ENCODE assay signal across 29 mouse cellular contexts in the genomic region with DNA sequence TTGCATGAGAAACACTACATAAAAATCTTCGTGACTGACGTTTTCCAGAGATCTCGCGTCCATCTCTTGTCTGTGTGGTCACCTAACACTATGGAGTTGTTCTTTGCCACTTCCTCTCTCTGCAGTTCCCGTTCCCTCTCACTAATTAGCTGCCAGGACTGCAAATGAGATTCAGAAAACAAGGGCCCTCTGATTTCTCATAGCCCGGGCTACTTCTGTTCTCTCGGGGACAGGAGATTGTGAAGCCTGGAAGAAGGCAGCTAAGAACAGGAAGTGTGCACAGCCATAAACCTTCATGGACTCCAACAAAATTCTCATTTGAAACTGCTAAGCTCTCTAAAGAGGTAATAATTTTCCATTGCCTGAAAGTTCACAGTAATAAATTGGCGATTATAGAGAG.
DNase-seq lines count a peak whose midpoint lies in the region; ATAC-seq lines count a peak whose summit lies in the region.
"Had no signal": no experiment of that assay in that cellular context is flagged by ENCODE, and none has a peak within 500 bp of the region (broad histone marks: within the 10 kb centered on the region; RNA-seq: fewer than 3 reads in every experiment).

No protein-coding gene starts in this region.

- no peaks in the 10 kb centered on the region for H3K27me3 ChIP-seq in kidney, embryonic 16.5 days (ENCODE audit: insufficient read depth, low read length)
- no peaks in the 10 kb centered on the region for H3K27me3 ChIP-seq in limb, embryonic 10.5 days (ENCODE audit: low read depth, poor library complexity, severe bottlenecking)
- H3K27me3 ChIP-seq: CH12.LX; embryonic facial prominence, embryonic 13.5 days; forebrain, embryonic 13.5 days; liver, embryonic 13.5 days; neural tube, embryonic 15.5 days had no signal

- H3K36me3 ChIP-seq in kidney, embryonic 16.5 days (ENCODE audit: insufficient read depth, low read length) = no peaks in the 10 kb centered on the region
- no peaks in the 10 kb centered on the region for H3K36me3 ChIP-seq in limb, embryonic 10.5 days
- H3K36me3 ChIP-seq in macrophage (ENCODE audit: inconsistent target) = no peaks in the 10 kb centered on the region
- H3K36me3 ChIP-seq: embryonic facial prominence, embryonic 13.5 days; G1E; liver, embryonic 13.5 days; midbrain, embryonic 10.5 days; neural tube, embryonic 15.5 days had no signal

- ATAC-seq in kidney, embryonic 16.5 days (ENCODE audit: low FRiP score, low TSS enrichment) = no peak
- ATAC-seq: forebrain, embryonic 13.5 days; inflammation-experienced regulatory T-cells, adult 6 months; midbrain, embryonic 16.5 days had no signal

- no peak overlapping the region for H3K9ac ChIP-seq in kidney, embryonic 16.5 days (replicated peaks; ENCODE audit: low read length)
- H3K9ac ChIP-seq: embryonic facial prominence, embryonic 13.5 days; forebrain, embryonic 13.5 days; hindbrain, embryonic 14.5 days; liver, embryonic 13.5 days; lung, embryonic 14.5 days; neural tube, embryonic 15.5 days had no signal

- no peak overlapping the region for H3K27ac ChIP-seq in kidney, embryonic 16.5 days (ENCODE audit: low read length)
- no peak overlapping the region for H3K27ac ChIP-seq in limb, embryonic 10.5 days
- 0 out of 2 replicates have a peak overlapping the region, but pooled peaks have one; percentile 7 for H3K27ac ChIP-seq in macrophage
- H3K27ac ChIP-seq: embryonic facial prominence, embryonic 13.5 days; forebrain, embryonic 13.5 days; hindbrain, embryonic 14.5 days; liver, embryonic 13.5 days; midbrain, embryonic 10.5 days; neural tube, embryonic 15.5 days had no signal

- H3K4me1 ChIP-seq in kidney, embryonic 16.5 days (ENCODE audit: insufficient read depth, low read length) = peaks cover 5% of the 10 kb centered on the region; the same call in 1 of the 2 replicates
- peaks cover 35% of the 10 kb centered on the region for H3K4me1 ChIP-seq in limb, embryonic 10.5 days
- H3K4me1 ChIP-seq: forebrain, embryonic 13.5 days; liver, embryonic 13.5 days; neural tube, embryonic 15.5 days had no signal

- no peak overlapping the region for H3K4me2 ChIP-seq in kidney, embryonic 16.5 days (replicated peaks; ENCODE audit: low read depth, low read length)
- H3K4me2 ChIP-seq: embryonic facial prominence, embryonic 13.5 days; forebrain, embryonic 13.5 days; hindbrain, embryonic 14.5 days; liver, embryonic 13.5 days; lung, embryonic 14.5 days; neural tube, embryonic 15.5 days had no signal

- DNase-seq in kidney, postnatal 10 days = peak; percentile 25
- DNase-seq in limb, embryonic 10.5 days (ENCODE audit: low spot score) = peak; percentile 35
- DNase-seq in embryo, embryonic 10.5 days (ENCODE audit: low spot score) = no peak
- DNase-seq in layer of hippocampus, adult 11-12 months (ENCODE audit: low spot score) = no peak
- DNase-seq in frontal cortex, postnatal 14 days (ENCODE audit: low spot score in 2 of 2) = no peak
- DNase-seq: adrenal gland, adult 2 months; B cell, adult 2 months; cerebellum, adult 18-20 months; cerebellum, postnatal 14 days; embryo, embryonic 11 days; gastrocnemius, postnatal 14 days; heart, postnatal 36 days; kidney, adult 2 months; left cerebral cortex, postnatal 4 days; liver, embryonic 13.5 days; lung, postnatal 36 days had no signal

- no peaks in the 10 kb centered on the region for H3K9me3 ChIP-seq in kidney, embryonic 16.5 days (ENCODE audit: low read length)
- H3K9me3 ChIP-seq in limb, embryonic 10.5 days (replicated peaks) = no peaks in the 10 kb centered on the region
- H3K9me3 ChIP-seq: embryonic facial prominence, embryonic 13.5 days; forebrain, embryonic 13.5 days; liver, embryonic 13.5 days; midbrain, embryonic 10.5 days; neural tube, embryonic 15.5 days had no signal

- H3K4me3 ChIP-seq in kidney, embryonic 16.5 days (ENCODE audit: low read length) = no peak overlapping the region
- H3K4me3 ChIP-seq in limb, embryonic 10.5 days = no peak overlapping the region
- no peak overlapping the region for H3K4me3 ChIP-seq in macrophage (ENCODE audit: inconsistent target)
- H3K4me3 ChIP-seq: embryonic facial prominence, embryonic 13.5 days; erythroblast, embryonic 14.5 days; forebrain, embryonic 13.5 days; liver, embryonic 13.5 days; midbrain, embryonic 10.5 days; neural tube, embryonic 15.5 days had no signal

- no peaks in the 10 kb centered on the region for H3K79me2 ChIP-seq in macrophage (ENCODE audit: inconsistent target)

- WGBS in kidney, embryonic 16.5 days = 69% methylated on average over 8 of the region's 8 CpGs
- WGBS in limb, embryonic 10.5 days = 50% methylated on average over 8 of the region's 8 CpGs
- 46% methylated on average over 8 of the region's 8 CpGs for WGBS in macrophage (ENCODE audit: missing documents)

Comparison
In these comparisons a context has a peak if more than half of its experiments do, and no peak if none do; other contexts are left out.
1. DNase-seq: peak in kidney, postnatal 10 days (single experiment) and limb, embryonic 10.5 days (single experiment); none in embryo, embryonic 10.5 days (single experiment), layer of hippocampus, adult 11-12 months (single experiment) and frontal cortex, postnatal 14 days (0 of 2).